Mouse (Mus musculus) heart, adult 2 months (tissue): Measurements from ENCODE around the gene Klhl26.

Source experiments
- CTCF ChIP-seq: fragments of 200-600 bp; IDR thresholded peaks from 2 replicates; pipeline ENCODE4 v1.8.1; 2022; ENCODE audit warnings: antibody characterized with exemption, mild to moderate bottlenecking, moderate library complexity
- EP300 ChIP-seq: fragments of 200-500 bp; IDR thresholded peaks from 2 replicates; pipeline ENCODE4 v1.6.1; 2011; ENCODE audit warnings: low read depth, low read length, control low read depth; ENCODE audit not compliant: insufficient read depth
- POLR2A ChIP-seq: fragments of 200-500 bp; IDR thresholded peaks from 2 replicates; pipeline ENCODE4 v1.6.1; 2011; ENCODE audit warnings: mild to moderate bottlenecking, low read depth, low read length, control low read depth; ENCODE audit not compliant: insufficient read depth

DNA sequence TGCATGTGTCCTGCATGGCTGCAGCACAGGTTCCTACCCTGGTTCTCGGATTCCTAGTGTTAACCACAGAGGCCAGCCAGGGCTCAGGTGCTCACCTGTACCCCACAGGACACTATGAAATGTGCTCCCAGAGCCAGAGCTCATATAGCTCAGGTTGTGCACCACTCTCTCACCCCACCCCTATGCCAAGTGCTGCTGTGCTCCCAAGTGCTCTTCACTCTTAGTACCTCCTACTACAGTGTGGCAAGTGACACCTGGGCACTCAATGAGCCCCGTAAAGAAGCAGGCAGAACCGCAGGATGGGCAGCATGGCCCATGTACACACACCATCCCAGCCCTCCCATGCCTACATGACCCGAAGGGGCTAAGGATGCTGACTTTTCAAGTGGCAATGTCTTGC, 8.0 kb downstream of the Klhl26 start:
- no peak for TF ChIP-seq POLR2A
- no peak for TF ChIP-seq CTCF
- no peak for TF ChIP-seq EP300
